Mouse (Mus musculus) stomach, embryonic 15.5 days (tissue): ENCODE results near the gene Pdcd1lg2. TPM values are rescaled to one million over a fixed set of nuclear protein-coding genes. Genes with fewer than 3 reads are reported as not detected.

Source experiments
- ATAC-seq: fragments of 200-750 bp; cut with Nextera tagmentation; 2 replicates; pipeline ENCODE4 v1.8.0; 2017; ENCODE audit warnings: low read depth, moderate number of reproducible peaks, moderate TSS enrichment; ENCODE audit not compliant: insufficient read depth, low FRiP score
- H3K27ac ChIP-seq: fragments of 300-500 bp; sonication (generic); 2 replicates; pipeline ENCODE4 v1.5.1; 2015; ENCODE audit warnings: mild to moderate bottlenecking, inconsistent platforms
- H3K27me3 ChIP-seq: fragments of 300-500 bp; sonication (generic); replicated peaks from 2 replicates; pipeline ENCODE4 v1.6.1; 2015; ENCODE audit warnings: inconsistent platforms
- H3K36me3 ChIP-seq: fragments of 300-500 bp; sonication (generic); 2 replicates; pipeline ENCODE4 v1.6.1; 2015; ENCODE audit warnings: inconsistent platforms
- H3K4me1 ChIP-seq: fragments of 300-500 bp; sonication (generic); 2 replicates; pipeline ENCODE4 v1.6.1; 2015; ENCODE audit warnings: inconsistent platforms
- H3K4me2 ChIP-seq: fragments of 300-500 bp; sonication (generic); 2 replicates; pipeline ENCODE4 v1.6.1; 2015; ENCODE audit warnings: mild to moderate bottlenecking, inconsistent platforms
- H3K4me3 ChIP-seq: fragments of 300-500 bp; sonication (generic); replicated peaks from 2 replicates; pipeline ENCODE4 v1.5.1; 2015; ENCODE audit warnings: inconsistent platforms
- H3K9ac ChIP-seq: fragments of 300-500 bp; sonication (generic); 2 replicates; pipeline ENCODE4 v1.6.1; 2015; ENCODE audit warnings: inconsistent platforms
- H3K9me3 ChIP-seq: fragments of 300-500 bp; sonication (generic); 2 replicates; pipeline ENCODE4 v1.6.1; 2016; ENCODE audit warnings: inconsistent platforms
- WGBS: fragments of 180-500 bp; shearing (Covaris S2); methylation state at CpG from one replicate; pipeline ENCODE4 v1.1.7; 2015; 5-methylcytosine and 5-hydroxymethylcytosine counted together
- polyA plus RNA-seq: library from polyadenylated mRNA; unstranded; fragments of >200 nt; fragmentation: Nextera tagmentation; extraction: Ambion mirVana; gene quantifications from 2 replicates; pipeline ENCODE4 v1.2.1, GENCODE M21; 2015

The Pdcd1lg2 gene
- not detected in 2 replicates for polyA plus RNA-seq

GRCm38 (mm10) chr19:29410619-29411018, at the start of gene Pdcd1lg2:
Pdcd1lg2 (plus strand) TSS chr19:29410919.
- Histone ChIP-seq H3K4me3 (no peak within 1 kb of the TSS), H3K9ac (no peak within 1 kb of the TSS), H3K27ac (no peak within 1 kb of the TSS), H3K36me3 (no peaks in the 10 kb centered on the region), H3K9me3 (no peaks in the 10 kb centered on the region), H3K27me3 (no peaks in the 10 kb centered on the region), H3K4me2 (no peak within 1 kb of the TSS), H3K4me1 (no peaks in the 10 kb centered on the region)
- 83% methylated on average over 4 of the region's 4 CpGs for WGBS
- no peak for ATAC-seq

GRCm38 (mm10) chr19:29361468-29362130, 49.1 kb upstream of the Pdcd1lg2 start:
- peaks cover 5% of the 10 kb centered on the region; the same call in 1 of the 2 replicates for H3K4me1 ChIP-seq

GRCm38 (mm10) chr19:29362173-29362930, 48.4 kb upstream of the Pdcd1lg2 start:
- Histone ChIP-seq H3K9me3 (no peaks in the 10 kb centered on the region), H3K4me1 (peaks cover 5% of the 10 kb centered on the region; the same call in 1 of the 2 replicates), H3K9ac (no peak overlapping the region), H3K27me3 (no peaks in the 10 kb centered on the region), H3K4me2 (peak overlapping the region; percentile 78), H3K4me3 (peak overlapping the region; percentile 60), H3K27ac (peak overlapping the region; percentile 5; the same call in 1 of the 2 replicates), H3K36me3 (no peaks in the 10 kb centered on the region)
- no peak for ATAC-seq
- 26% methylated on average over 13 of the region's 13 CpGs for WGBS

More at GRCm38 (mm10) chr19:29361468-29362130, 49.1 kb upstream of the Pdcd1lg2 start:
- Histone ChIP-seq H3K4me3 (peak overlapping the region; percentile 60), H3K4me2 (peak overlapping the region; percentile 78), H3K9me3 (no peaks in the 10 kb centered on the region), H3K36me3 (no peaks in the 10 kb centered on the region), H3K27ac (peak overlapping the region; percentile 5; the same call in 1 of the 2 replicates), H3K27me3 (no peaks in the 10 kb centered on the region), H3K9ac (peak overlapping the region; percentile 42; the same call in 1 of the 2 replicates)
- peak; percentile 99 for ATAC-seq
- WGBS, result 2% methylated on average over 33 of the region's 33 CpGs

- Histone ChIP-seq H3K9me3 (no peaks in the 10 kb centered on the region), H3K27me3 (no peaks in the 10 kb centered on the region), H3K4me1 (peaks cover 5% of the 10 kb centered on the region; the same call in 1 of the 2 replicates), H3K4me2 (no peak overlapping the region), H3K36me3 (no peaks in the 10 kb centered on the region), H3K4me3 (no peak overlapping the region), H3K9ac (no peak overlapping the region), H3K27ac (no peak overlapping the region)
- ATAC-seq, result no peak
- WGBS, result 91% methylated on average over 7 of the region's 7 CpGs
These were observed 47.2 kb upstream of the Pdcd1lg2 start for GRCm38 (mm10) chr19:29363557-29363956.

- Histone ChIP-seq H3K4me3 (no peak overlapping the region), H3K9me3 (no peaks in the 10 kb centered on the region), H3K36me3 (no peaks in the 10 kb centered on the region), H3K27me3 (no peaks in the 10 kb centered on the region), H3K4me2 (no peak overlapping the region), H3K27ac (no peak overlapping the region), H3K9ac (no peak overlapping the region), H3K4me1 (peaks cover 5% of the 10 kb centered on the region; the same call in 1 of the 2 replicates)
- 78% methylated on average over 5 of the region's 5 CpGs for WGBS
- ATAC-seq, result no peak
These were observed 46.6 kb upstream of the Pdcd1lg2 start for GRCm38 (mm10) chr19:29364076-29364475.

- 29% methylated on average over 3 of the region's 3 CpGs for WGBS
- H3K27ac ChIP-seq, result no peak overlapping the region
- no peaks in the 10 kb centered on the region for H3K9me3 ChIP-seq
- ATAC-seq, result no peak
- H3K4me2 ChIP-seq, result no peak overlapping the region
- peaks cover 5% of the 10 kb centered on the region; the same call in 1 of the 2 replicates for H3K4me1 ChIP-seq
- H3K36me3 ChIP-seq, result no peaks in the 10 kb centered on the region
- no peaks in the 10 kb centered on the region for H3K27me3 ChIP-seq
- H3K9ac ChIP-seq, result no peak overlapping the region
- no peak overlapping the region for H3K4me3 ChIP-seq
These were observed 45.6 kb upstream of the Pdcd1lg2 start for GRCm38 (mm10) chr19:29365105-29365504.

GRCm38 (mm10) chr19:29366226-29366968, 44.3 kb upstream of the Pdcd1lg2 start:
- H3K4me3 ChIP-seq, result peak overlapping the region; percentile 57
- no peaks in the 10 kb centered on the region for H3K9me3 ChIP-seq
- peak overlapping the region; percentile 12; the same call in 1 of the 2 replicates for H3K9ac ChIP-seq
- H3K4me2 ChIP-seq, result peak overlapping the region; percentile 69
- no peak for ATAC-seq
- no peak overlapping the region for H3K27ac ChIP-seq
- no peaks in the 10 kb centered on the region for H3K27me3 ChIP-seq
- H3K36me3 ChIP-seq, result no peaks in the 10 kb centered on the region
- H3K4me1 ChIP-seq, result peaks cover 5% of the 10 kb centered on the region; the same call in 1 of the 2 replicates
- 51% methylated on average over 20 of the region's 20 CpGs for WGBS

GRCm38 (mm10) chr19:29366969-29367622, 43.6 kb upstream of the Pdcd1lg2 start, which contains the start of the genes Plgrkt and Cd274:
Plgrkt (minus strand) TSS chr19:29367390.
Cd274 (plus strand) TSS chr19:29367455.
- no peaks in the 10 kb centered on the region for H3K27me3 ChIP-seq
- H3K4me2 ChIP-seq, result peak within 1 kb of the TSS; percentile 69
- H3K27ac ChIP-seq, result 0 out of 2 replicates have a peak within 1 kb of the TSS, but pooled peaks have one; percentile 1
- peak; percentile 84 for ATAC-seq
- H3K4me3 ChIP-seq, result peak within 1 kb of the TSS; percentile 57
- H3K9ac ChIP-seq, result peak within 1 kb of the TSS; percentile 17; the same call in 1 of the 2 replicates
- H3K36me3 ChIP-seq, result no peaks in the 10 kb centered on the region
- no peaks in the 10 kb centered on the region for H3K9me3 ChIP-seq
- WGBS, result 2% methylated on average over 26 of the region's 26 CpGs
- H3K4me1 ChIP-seq, result peaks cover 5% of the 10 kb centered on the region; the same call in 1 of the 2 replicates

GRCm38 (mm10) chr19:29368041-29368440, 42.7 kb upstream of the Pdcd1lg2 start:
- Histone ChIP-seq H3K36me3 (no peaks in the 10 kb centered on the region), H3K9me3 (no peaks in the 10 kb centered on the region), H3K4me3 (no peak overlapping the region), H3K4me2 (no peak overlapping the region), H3K27ac (no peak overlapping the region), H3K9ac (no peak overlapping the region), H3K27me3 (no peaks in the 10 kb centered on the region), H3K4me1 (no peaks in the 10 kb centered on the region)
- no peak for ATAC-seq
- 85% methylated on average over 2 of the region's 2 CpGs for WGBS

- H3K4me3 ChIP-seq, result no peak overlapping the region
- 67% methylated on average over 3 of the region's 3 CpGs for WGBS
- H3K27ac ChIP-seq, result no peak overlapping the region
- no peaks in the 10 kb centered on the region for H3K27me3 ChIP-seq
- no peak overlapping the region for H3K4me2 ChIP-seq
- no peaks in the 10 kb centered on the region for H3K36me3 ChIP-seq
- H3K9ac ChIP-seq, result no peak overlapping the region
- no peaks in the 10 kb centered on the region for H3K9me3 ChIP-seq
- no peaks in the 10 kb centered on the region for H3K4me1 ChIP-seq
- no peak for ATAC-seq
These were observed 41.9 kb upstream of the Pdcd1lg2 start for GRCm38 (mm10) chr19:29368671-29369309.

- Histone ChIP-seq H3K36me3 (no peaks in the 10 kb centered on the region), H3K9ac (no peak overlapping the region), H3K27ac (no peak overlapping the region), H3K4me3 (no peak overlapping the region), H3K4me2 (no peak overlapping the region), H3K9me3 (no peaks in the 10 kb centered on the region), H3K27me3 (no peaks in the 10 kb centered on the region), H3K4me1 (no peaks in the 10 kb centered on the region)
- WGBS, result 68% methylated on average over 12 of the region's 12 CpGs
- no peak for ATAC-seq
These were observed 40.6 kb upstream of the Pdcd1lg2 start for GRCm38 (mm10) chr19:29370112-29370511.
